Mouse (Mus musculus) stomach, postnatal 0 days (tissue): ENCODE measurements around the gene Nr1d1. TPM values are rescaled to one million over a fixed set of nuclear protein-coding genes. Genes with fewer than 3 reads are reported as not detected.

Experiments used
- ATAC-seq: fragments of 200-750 bp; cut with Nextera tagmentation; 2 replicates; pipeline ENCODE4 v1.8.0; 2017; ENCODE audit not compliant: low FRiP score, low TSS enrichment
- DNase-seq: peaks from one replicate; pipeline ENCODE4 v3.0.0-alpha.2; 2016; ENCODE audit warnings: low spot score
- H3K27ac ChIP-seq: fragments of 300-500 bp; sonication (generic); replicated peaks from 2 replicates; pipeline ENCODE4 v1.5.1; 2014; ENCODE audit warnings: mild to moderate bottlenecking, control low read depth
- H3K27me3 ChIP-seq: fragments of 300-500 bp; sonication (generic); 2 replicates; pipeline ENCODE4 v1.6.1; 2014; ENCODE audit warnings: low read length; ENCODE audit not compliant: control insufficient read depth, insufficient read depth
- H3K36me3 ChIP-seq: fragments of 300-500 bp; sonication (generic); 2 replicates; pipeline ENCODE4 v1.6.1; 2014; ENCODE audit warnings: low read length, mixed read lengths; ENCODE audit not compliant: control insufficient read depth, insufficient read depth
- H3K4me1 ChIP-seq: fragments of 300-500 bp; sonication (generic); replicated peaks from 2 replicates; pipeline ENCODE4 v1.6.1; 2014; ENCODE audit warnings: antibody characterized with exemption; ENCODE audit not compliant: control insufficient read depth, insufficient read depth
- H3K4me2 ChIP-seq: fragments of 300-500 bp; sonication (generic); replicated peaks from 2 replicates; pipeline ENCODE4 v1.6.1; 2014; ENCODE audit warnings: low read depth, mild to moderate bottlenecking, control low read depth, moderate library complexity
- H3K4me3 ChIP-seq: fragments of 300-500 bp; sonication (generic); 2 replicates; pipeline ENCODE4 v1.5.1; 2014; ENCODE audit warnings: low read depth, low read length, control low read depth
- H3K9ac ChIP-seq: fragments of 300-500 bp; sonication (generic); 2 replicates; pipeline ENCODE4 v1.6.1; 2014; ENCODE audit warnings: mild to moderate bottlenecking, low read length, control low read depth, mixed read lengths
- H3K9me3 ChIP-seq: fragments of 300-500 bp; sonication (generic); 2 replicates; pipeline ENCODE4 v1.6.1; 2016; ENCODE audit warnings: low read length; ENCODE audit not compliant: control insufficient read depth
- CTCF ChIP-seq: IDR thresholded peaks from 2 replicates; pipeline ENCODE4 v1.5.1; 2016; ENCODE audit warnings: antibody characterized with exemption, low read depth, mild to moderate bottlenecking, moderate library complexity
- EP300 ChIP-seq: optimal IDR thresholded peaks from 2 replicates; pipeline ENCODE3; 2016; ENCODE audit warnings: antibody characterized with exemption
- WGBS: fragments of 180-500 bp; shearing (Covaris S2); extraction: QIAGEN DNeasy Blood & Tissue Kit; methylation state at CpG from one replicate; pipeline ENCODE4 v1.1.7; 2014; 5-methylcytosine and 5-hydroxymethylcytosine counted together
- polyA plus RNA-seq: library from polyadenylated mRNA; unstranded; fragments of >200 nt; fragmentation: Nextera tagmentation; extraction: Ambion mirVana; gene quantifications from 2 replicates; pipeline ENCODE4 v1.2.1, GENCODE M21; 2015

Nr1d1 gene
- polyA plus RNA-seq, 1 experiment from 2014 or later, result 7.9 TPM

- H3K4me3 ChIP-seq, result no peak overlapping the region
Measured at GRCm38 (mm10) chr11:98750351-98751201, 24.6 kb downstream of the Nr1d1 start.

GRCm38 (mm10) chr11:98749716-98750115, 25.4 kb downstream of the Nr1d1 start:
- H3K4me3 ChIP-seq, result no peak overlapping the region
- H3K9me3 ChIP-seq, result no peaks in the 10 kb centered on the region
- no peaks in the 10 kb centered on the region for H3K27me3 ChIP-seq
- peak; percentile 83 for DNase-seq
- TF ChIP-seq EP300, result no peak
- no peak for TF ChIP-seq CTCF
- H3K4me2 ChIP-seq, result peak overlapping the region; percentile 34
- H3K27ac ChIP-seq, result peak overlapping the region; percentile 90
- H3K36me3 ChIP-seq, result 0 out of 2 replicates have a peak, but pooled peaks cover under 1% of the 10 kb centered on the region
- H3K9ac ChIP-seq, result no peak overlapping the region; the same call in 1 of the 2 replicates
- ATAC-seq, result no peak
- WGBS, result 16% methylated on average over 5 of the region's 5 CpGs
- peaks cover 60% of the 10 kb centered on the region for H3K4me1 ChIP-seq

More at GRCm38 (mm10) chr11:98750351-98751201, 24.6 kb downstream of the Nr1d1 start:
- no peaks in the 10 kb centered on the region for H3K9me3 ChIP-seq
- peak overlapping the region; percentile 34 for H3K4me2 ChIP-seq
- H3K27ac ChIP-seq, result peak overlapping the region; percentile 90
- TF ChIP-seq EP300 (no peak), CTCF (peak; percentile 31; the same call in 1 of the 2 replicates)
- ATAC-seq, result peak; percentile 22
- no peaks in the 10 kb centered on the region for H3K27me3 ChIP-seq
- H3K36me3 ChIP-seq, result 0 out of 2 replicates have a peak, but pooled peaks cover 2% of the 10 kb centered on the region
- peak; percentile 92 for DNase-seq
- peak overlapping the region; percentile 32 for H3K9ac ChIP-seq
- WGBS, result 20% methylated on average over 14 of the region's 17 CpGs
- peaks cover 56% of the 10 kb centered on the region for H3K4me1 ChIP-seq

GRCm38 (mm10) chr11:98748506-98749416, 26.4 kb downstream of the Nr1d1 start:
- Histone ChIP-seq H3K9ac (peak overlapping the region; percentile 54), H3K4me1 (peaks cover 63% of the 10 kb centered on the region), H3K4me2 (peak overlapping the region; percentile 34), H3K9me3 (no peaks in the 10 kb centered on the region), H3K36me3 (no peaks in the 10 kb centered on the region), H3K27ac (peak overlapping the region; percentile 90), H3K27me3 (no peaks in the 10 kb centered on the region), H3K4me3 (no peak overlapping the region)
- peak; percentile 48 for DNase-seq
- ATAC-seq, result no peak
- no peak for TF ChIP-seq EP300
- TF ChIP-seq CTCF, result peak; percentile 60
- 16% methylated on average over 15 of the region's 15 CpGs for WGBS

GRCm38 (mm10) chr11:98747804-98748505, 27.2 kb downstream of the Nr1d1 start:
- Histone ChIP-seq H3K27ac (peak overlapping the region; percentile 90), H3K4me2 (peak overlapping the region; percentile 34), H3K4me3 (no peak overlapping the region; the same call in 1 of the 2 replicates), H3K9me3 (no peaks in the 10 kb centered on the region), H3K9ac (peak overlapping the region; percentile 54), H3K4me1 (peaks cover 63% of the 10 kb centered on the region), H3K27me3 (no peaks in the 10 kb centered on the region), H3K36me3 (no peaks in the 10 kb centered on the region)
- WGBS, result 23% methylated on average over 6 of the region's 6 CpGs
- TF ChIP-seq EP300, result no peak
- TF ChIP-seq CTCF, result no peak
- ATAC-seq (no peak), DNase-seq (peak; percentile 25)
